Mouse (Mus musculus) CH12.LX (cell line): ENCODE data around the gene Atg16l2. TPM values are rescaled to one million over a fixed set of nuclear protein-coding genes. Genes with fewer than 3 reads are reported as not detected.

Experiments
- polyA plus RNA-seq: library from polyadenylated mRNA; unstranded; fragments of >175 nt; gene quantifications from 2 replicates; pipeline ENCODE4 v1.2.1, GENCODE M21; 2012; ENCODE audit warnings: low read depth; ENCODE audit not compliant: insufficient read length
- total RNA-seq, 2 experiments: library from RNA; depleted of rRNA; stranded (reverse); fragments of 300-350 nt in 1 of 2; fragments of >200 nt in 1 of 2; gene quantifications; 2 replicates each; pipeline ENCODE4 v1.2.3; 2012 to 2014

Gene Atg16l2
- total and polyA plus RNA-seq, 3 experiments = 12.7 to 43.8 (median 15.4) TPM

Other genes with a start within 250 kb of the Atg16l2 start
- gene Fchsd2, start 209.4 kb downstream of the Atg16l2 start, total RNA-seq (2012; rRNA removed) = 25.5 and 26.1 TPM in 2 replicates
- 23.8 and 25.9 TPM in 2 replicates for gene Fchsd2, start 209.4 kb downstream of the Atg16l2 start, total RNA-seq (2014; rRNA removed)
- 37.5 and 38.2 TPM in 2 replicates for gene Fchsd2, start 209.4 kb downstream of the Atg16l2 start, polyA plus RNA-seq
- 7.8 and 12.7 TPM in 2 replicates for gene Stard10, start 14.8 kb upstream of the Atg16l2 start, total RNA-seq (2012; rRNA removed)
- 1.4 and 2.4 TPM in 2 replicates for gene Stard10, start 14.8 kb upstream of the Atg16l2 start, total RNA-seq (2014; rRNA removed)
- 6.7 and 7.9 TPM in 2 replicates for gene Stard10, start 14.8 kb upstream of the Atg16l2 start, polyA plus RNA-seq
- gene Arap1, start 45.8 kb upstream of the Atg16l2 start, total RNA-seq (2012; rRNA removed) = 31.9 and 38.5 TPM in 2 replicates
- 17.8 and 21.2 TPM in 2 replicates for gene Arap1, start 45.8 kb upstream of the Atg16l2 start, total RNA-seq (2014; rRNA removed)
- 46.1 and 60.0 TPM in 2 replicates for gene Arap1, start 45.8 kb upstream of the Atg16l2 start, polyA plus RNA-seq
- 0.04 TPM in 1 of 2 replicates, not detected in the other for gene Gm45837, start 108.6 kb upstream of the Atg16l2 start, total RNA-seq (2012; rRNA removed)
- gene Gm45837, start 108.6 kb upstream of the Atg16l2 start, total RNA-seq (2014; rRNA removed) = not detected in 2 replicates
- 0.56 and 0.84 TPM in 2 replicates for gene Gm45837, start 108.6 kb upstream of the Atg16l2 start, polyA plus RNA-seq
- 0.08 TPM in 2 replicates for gene Pde2a, start 119.4 kb upstream of the Atg16l2 start, total RNA-seq (2012; rRNA removed)
- gene Pde2a, start 119.4 kb upstream of the Atg16l2 start, total RNA-seq (2014; rRNA removed) = 0.28 and 0.40 TPM in 2 replicates
- not detected in 2 replicates for gene Pde2a, start 119.4 kb upstream of the Atg16l2 start, polyA plus RNA-seq